Comparison of ENCODE assay signal across 18 mouse cellular contexts in the genomic region with DNA sequence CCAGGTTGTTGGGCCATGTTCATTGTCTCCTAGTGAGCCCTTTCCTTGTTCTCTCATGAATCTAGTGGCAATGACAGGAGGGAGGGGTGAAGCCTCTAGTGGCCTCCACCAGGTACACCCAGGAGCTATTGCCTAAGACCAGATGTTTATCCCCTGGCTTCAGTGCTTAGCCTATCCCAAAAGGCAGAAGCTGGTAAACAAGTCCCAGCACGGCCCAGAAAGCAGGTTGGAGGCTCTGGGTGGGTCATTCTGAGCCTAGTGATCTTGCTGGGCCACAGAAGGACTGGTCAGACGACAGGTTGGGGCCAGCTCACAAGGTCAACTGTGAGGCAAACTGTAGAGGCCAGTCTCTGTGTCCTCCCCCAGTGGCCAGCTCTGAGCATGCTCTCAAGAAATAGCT. TPM values are rescaled to one million over a fixed set of nuclear protein-coding genes. Genes with fewer than 3 reads are reported as not detected.
"Had no signal": no experiment of that assay in that cellular context is flagged by ENCODE, and none has a peak within 500 bp of the region (broad histone marks: within the 10 kb centered on the region; RNA-seq: fewer than 3 reads in every experiment).

No protein-coding gene starts in this region.

- ATAC-seq: intestine, embryonic 15.5 days had no signal

- H3K36me3 ChIP-seq: intestine, embryonic 15.5 days; limb, embryonic 13.5 days; lung, embryonic 15.5 days; midbrain, embryonic 10.5 days; neural tube, embryonic 12.5 days had no signal

- H3K27ac ChIP-seq: intestine, embryonic 15.5 days; layer of hippocampus, adult 2 months; limb, embryonic 13.5 days; liver, embryonic 14.5 days; lung, embryonic 15.5 days; midbrain, embryonic 10.5 days; neural tube, embryonic 12.5 days had no signal

- DNase-seq: kidney, adult 18-20 months; kidney, postnatal 10 days; kidney, postnatal 4 days; left cerebral cortex, postnatal 4 days; midbrain, embryonic 14.5 days; thymus, postnatal 4 days had no signal

- H3K9me3 ChIP-seq: intestine, embryonic 15.5 days; limb, embryonic 13.5 days; lung, embryonic 15.5 days; midbrain, embryonic 10.5 days; neural tube, embryonic 12.5 days had no signal

- H3K9ac ChIP-seq: intestine, embryonic 15.5 days; limb, embryonic 13.5 days; liver, embryonic 14.5 days; lung, embryonic 15.5 days; neural tube, embryonic 12.5 days had no signal

- H3K4me1 ChIP-seq: intestine, embryonic 15.5 days; limb, embryonic 13.5 days; lung, embryonic 15.5 days; midbrain, embryonic 10.5 days; neural tube, embryonic 12.5 days had no signal

- H3K4me2 ChIP-seq: intestine, embryonic 15.5 days; limb, embryonic 13.5 days; lung, embryonic 15.5 days; neural tube, embryonic 12.5 days had no signal

- H3K27me3 ChIP-seq: intestine, embryonic 15.5 days; limb, embryonic 13.5 days; lung, embryonic 15.5 days; neural tube, embryonic 12.5 days had no signal

- H3K4me3 ChIP-seq: intestine, embryonic 15.5 days; layer of hippocampus, adult 2 months; limb, embryonic 13.5 days; lung, embryonic 15.5 days; midbrain, embryonic 10.5 days; neural tube, embryonic 12.5 days had no signal

RNA-seq across cellular contexts. Expression of gene Scgb1a1, which starts 3.0 kb away (rescaled TPM):
- total RNA-seq: layer of hippocampus, adult 2 months; layer of hippocampus, postnatal 10 days; left cerebral cortex, adult 18-20 months; left cerebral cortex, postnatal 10 days; neutrophil, adult 5-6 weeks had no signal
- polyA plus RNA-seq: intestine, embryonic 15.5 days; kidney, embryonic 14.5 days; limb, embryonic 13.5 days; liver, embryonic 14.5 days; midbrain, embryonic 10.5 days; midbrain, embryonic 14.5 days; neural tube, embryonic 12.5 days had no signal
